Mouse (Mus musculus) layer of hippocampus, postnatal 14 days (tissue): ENCODE data around the gene Kdm4b. TPM values are rescaled to one million over a fixed set of nuclear protein-coding genes. Genes with fewer than 3 reads are reported as not detected.

Experiments used
- DNase-seq, 2 experiments: peaks; one replicate each; pipeline ENCODE4 v3.0.0; 2021 to 2022; ENCODE audit warnings: low spot score in 2 of 2, mixed read lengths in 1 of 2
- total RNA-seq, 2 experiments: library from RNA; stranded (reverse); gene quantifications; 2 replicates each; pipeline ENCODE4 v1.2.3; 2021

Kdm4b gene
- total RNA-seq, 2 experiments from 2014 or later = 79.7 to 84.5 TPM

GRCm38 (mm10) chr17:56296201-56296600 lies 29.7 kb upstream of the Kdm4b start:
- no peak for DNase-seq

DNA sequence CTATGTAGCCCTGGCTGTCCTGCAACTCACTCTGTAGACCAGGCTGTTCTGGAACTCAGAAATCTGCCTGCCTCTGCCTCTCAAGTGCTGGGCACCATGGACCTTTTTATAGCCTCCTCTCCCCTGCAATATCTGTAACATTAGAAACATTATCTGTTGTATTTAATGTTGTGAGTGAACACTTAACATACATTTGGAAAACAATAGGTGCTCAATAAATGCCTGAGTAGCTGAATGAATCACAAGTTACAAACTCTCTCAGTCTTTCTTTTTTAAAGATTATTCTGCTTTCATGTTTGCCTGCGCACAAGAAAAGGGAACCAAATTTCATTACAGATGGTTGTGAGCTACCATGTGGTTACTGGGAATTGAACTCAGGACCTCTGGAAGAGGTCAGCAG lies 27.6 kb upstream of the Kdm4b start:
- no peak for DNase-seq

- DNase-seq = no peak
Measured at GRCm38 (mm10) chr17:56300186-56300585, 25.7 kb upstream of the Kdm4b start, which contains the start of gene Arrdc5. Gene Arrdc5 (minus strand): TSS chr17:56300286.

- no peak for DNase-seq
Measured at GRCm38 (mm10) chr17:56302363-56302996, 23.4 kb upstream of the Kdm4b start.

DNA sequence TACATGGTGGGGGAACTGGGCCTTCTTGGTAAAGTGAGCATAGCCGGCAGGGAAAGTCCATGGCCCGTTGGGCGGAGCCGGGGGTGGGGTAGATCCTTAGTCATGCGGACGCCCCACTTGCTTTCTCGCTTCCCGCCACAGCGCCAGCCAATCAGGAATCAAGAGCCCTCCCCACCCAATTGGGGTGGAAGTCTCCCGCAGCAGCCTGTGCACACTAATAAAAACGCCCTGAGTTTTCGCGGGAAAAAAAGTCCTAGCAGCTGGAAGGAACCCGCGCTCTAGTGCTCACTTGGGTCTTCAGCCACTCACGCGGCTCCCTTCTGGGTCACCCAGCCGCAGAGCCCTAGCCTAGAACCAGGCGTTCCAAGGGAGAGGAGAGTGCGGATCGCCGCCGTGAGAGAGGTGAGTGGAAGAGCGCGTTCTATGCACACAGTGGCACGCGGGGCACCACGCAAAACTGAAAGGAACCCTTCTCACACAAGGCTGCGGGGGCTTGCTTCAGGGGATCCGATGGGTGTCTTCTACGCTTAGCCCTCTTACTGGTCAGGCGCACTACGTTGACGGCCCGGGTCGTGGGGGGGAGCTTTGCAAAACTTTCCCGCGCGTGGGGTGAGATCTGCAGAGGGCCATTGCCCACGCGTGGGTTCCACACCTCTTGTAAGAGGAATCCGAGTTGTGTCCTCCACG lies 22.6 kb upstream of the Kdm4b start, which contains the start of gene Uhrf1:
Gene Uhrf1 (plus strand): TSS at position 162 of the 687 bp plus-strand sequence.
- DNase-seq = no peak

DNA sequence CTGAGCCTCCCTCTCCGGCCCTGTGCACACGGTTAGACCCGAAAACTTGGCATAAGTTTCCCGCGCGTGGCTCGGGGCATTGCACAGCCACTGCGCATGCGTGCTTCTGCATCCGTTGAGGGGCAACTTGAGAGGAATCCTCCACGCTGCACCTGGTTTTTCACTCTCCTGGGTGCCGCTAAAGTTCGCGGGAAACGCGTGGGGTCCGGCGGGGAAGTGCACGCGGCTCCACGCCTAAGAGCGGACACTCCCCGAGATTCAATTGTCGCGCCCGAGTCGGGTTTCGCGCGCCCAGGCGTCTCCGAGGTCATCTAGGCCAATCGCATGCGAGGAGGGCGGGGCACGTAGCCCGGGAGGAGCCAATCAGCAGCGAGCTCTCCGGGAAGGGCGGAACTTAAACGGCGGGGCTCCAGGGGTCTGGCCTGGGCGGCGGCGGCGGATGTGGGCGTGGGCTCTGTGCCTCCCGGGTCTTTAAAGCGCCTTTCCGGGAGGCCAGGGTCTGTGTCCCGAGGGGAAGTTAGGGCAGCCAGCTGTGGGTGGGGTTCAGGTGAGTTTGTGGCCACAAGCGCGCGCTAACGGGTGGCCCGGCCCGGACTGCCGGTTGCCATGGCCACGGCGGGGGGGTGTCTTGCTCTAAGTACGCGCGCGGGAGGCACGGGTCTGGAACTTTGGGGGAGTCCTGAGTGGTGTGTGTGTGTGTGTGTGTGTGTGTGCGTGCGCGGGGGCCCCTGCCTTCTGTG lies 21.8 kb upstream of the Kdm4b start:
- DNase-seq = peak; percentile 91 to 93

DNA sequence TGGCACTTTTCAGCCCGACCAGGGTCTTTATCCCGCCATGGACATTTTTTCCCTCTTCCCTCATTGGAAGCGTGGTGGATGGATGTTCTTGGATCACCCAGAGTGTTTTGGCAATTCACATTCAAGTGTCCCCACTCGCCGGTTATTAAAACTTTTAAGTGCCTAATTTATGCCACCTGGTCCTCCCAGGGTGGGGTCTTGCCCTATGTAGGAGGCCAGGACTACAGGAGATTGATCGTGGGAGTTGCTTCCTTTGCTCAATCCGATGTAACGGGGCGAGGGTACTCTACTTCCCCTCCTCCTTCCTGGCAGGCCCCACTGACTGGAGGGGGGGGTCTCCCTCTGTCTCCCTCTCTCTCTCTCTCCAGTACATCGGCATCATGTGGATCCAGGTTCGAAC lies 21.1 kb upstream of the Kdm4b start:
- no peak for DNase-seq

DNA sequence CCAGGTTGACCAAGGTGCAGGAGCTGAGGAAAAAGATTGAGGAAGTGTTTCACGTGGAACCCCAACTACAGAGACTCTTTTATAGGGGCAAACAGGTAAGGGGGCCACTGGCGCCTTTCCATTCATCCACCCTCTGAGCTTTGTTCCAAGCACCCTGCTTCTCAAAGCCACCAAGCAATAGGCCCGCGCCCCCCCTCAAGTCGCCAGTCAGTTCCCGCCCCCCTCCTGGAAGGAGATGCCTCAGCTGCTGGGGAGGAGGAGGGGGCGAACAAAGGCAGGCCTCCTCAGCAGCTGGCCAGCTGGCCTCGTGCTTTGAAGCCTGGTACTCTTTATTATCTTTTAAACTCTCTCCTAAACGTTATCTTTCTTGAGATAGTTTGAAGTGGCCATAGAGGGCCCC lies 20.7 kb upstream of the Kdm4b start:
- no peak for DNase-seq

DNA sequence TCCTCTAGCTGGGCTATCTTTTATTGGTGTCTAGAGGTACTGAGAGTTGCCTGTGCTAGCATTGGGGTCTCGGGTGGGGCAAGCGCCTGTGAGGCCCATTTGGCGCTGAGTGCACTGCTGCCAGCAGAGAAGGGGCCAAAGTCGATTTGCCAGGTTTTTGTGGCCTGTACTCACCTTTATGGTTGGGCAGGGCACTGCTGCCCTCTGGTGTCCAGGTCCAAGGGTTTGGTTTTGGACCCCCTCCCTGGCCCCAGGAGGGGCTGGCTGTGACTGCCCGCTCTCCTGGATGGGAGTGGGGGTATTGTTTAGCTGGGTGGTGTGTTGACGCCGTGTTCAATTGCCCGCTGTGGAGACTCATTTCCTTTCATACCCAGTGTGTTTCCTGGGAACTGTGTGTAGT lies 20.0 kb upstream of the Kdm4b start:
- no peak for DNase-seq

DNA sequence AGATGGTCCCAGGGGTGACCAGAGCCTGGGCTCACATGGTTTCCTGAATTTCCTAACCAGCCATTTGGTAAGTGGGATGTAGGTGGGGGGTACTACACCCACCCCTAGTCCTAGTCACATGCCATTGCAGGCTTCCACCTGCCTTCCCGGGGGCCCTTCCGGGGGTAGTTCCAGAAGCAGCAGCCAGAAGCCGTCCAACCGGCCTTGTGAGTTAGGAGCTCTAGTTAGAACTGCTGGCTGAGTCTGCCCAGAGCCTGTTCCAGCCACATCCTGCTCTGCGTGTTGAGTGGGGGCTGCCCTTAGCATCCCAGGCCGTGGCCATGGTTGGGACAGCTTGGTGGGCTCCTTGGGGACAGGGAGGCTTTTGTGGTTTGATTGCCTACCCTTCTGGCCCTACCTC lies 17.8 kb upstream of the Kdm4b start:
- no peak for DNase-seq

GRCm38 (mm10) chr17:56309191-56309945 lies 16.5 kb upstream of the Kdm4b start:
- DNase-seq = no peak

- no peak for DNase-seq
Measured at GRCm38 (mm10) chr17:56324419-56324818, 1.4 kb upstream of the Kdm4b start.

- DNase-seq = peak in 1 of 2 experiments; percentile 28
Measured at GRCm38 (mm10) chr17:56326153-56327147, 588 bp downstream of the Kdm4b start.

DNA sequence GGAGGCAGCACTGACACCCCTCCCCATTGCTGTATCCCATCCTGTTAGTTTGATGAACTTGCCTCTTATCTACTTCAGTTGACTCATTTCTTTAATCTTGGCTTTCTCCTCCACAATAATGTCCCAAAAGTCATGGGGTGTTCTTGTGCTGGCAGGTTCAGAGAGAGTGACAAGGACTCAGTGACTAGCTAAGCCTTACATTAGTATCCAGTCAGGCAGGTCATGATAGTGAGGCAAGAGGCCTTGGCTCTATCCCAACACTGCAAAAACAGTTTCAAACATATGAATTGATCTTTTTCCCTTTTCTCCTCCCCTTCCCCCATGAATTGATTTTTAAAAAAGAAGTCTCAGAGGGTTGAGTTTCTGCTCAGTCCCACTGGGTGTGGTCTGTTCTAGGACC lies 3.4 kb downstream of the Kdm4b start:
- no peak for DNase-seq

DNA sequence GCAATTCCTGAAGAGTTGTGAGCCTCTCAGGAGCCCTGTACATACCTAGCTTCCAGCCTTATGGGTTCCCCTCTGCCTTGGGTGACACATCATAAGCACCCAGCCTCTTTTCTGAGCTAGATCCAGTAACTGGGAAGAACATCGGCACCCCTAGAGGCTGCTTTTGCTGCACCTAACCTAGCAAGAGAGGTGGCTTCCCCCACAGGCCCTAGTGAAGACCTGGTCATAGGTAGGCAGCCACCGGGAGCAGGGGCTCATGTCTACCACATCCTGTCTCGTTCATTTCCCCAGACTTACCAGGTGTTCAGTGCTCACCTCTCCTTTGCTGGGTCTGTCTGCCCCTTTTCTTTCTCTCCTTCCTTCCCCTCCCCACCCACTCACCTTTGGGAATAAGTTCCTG lies 4.5 kb downstream of the Kdm4b start:
- DNase-seq = no peak

GRCm38 (mm10) chr17:56331256-56331655 lies 5.4 kb downstream of the Kdm4b start:
- no peak for DNase-seq

DNA sequence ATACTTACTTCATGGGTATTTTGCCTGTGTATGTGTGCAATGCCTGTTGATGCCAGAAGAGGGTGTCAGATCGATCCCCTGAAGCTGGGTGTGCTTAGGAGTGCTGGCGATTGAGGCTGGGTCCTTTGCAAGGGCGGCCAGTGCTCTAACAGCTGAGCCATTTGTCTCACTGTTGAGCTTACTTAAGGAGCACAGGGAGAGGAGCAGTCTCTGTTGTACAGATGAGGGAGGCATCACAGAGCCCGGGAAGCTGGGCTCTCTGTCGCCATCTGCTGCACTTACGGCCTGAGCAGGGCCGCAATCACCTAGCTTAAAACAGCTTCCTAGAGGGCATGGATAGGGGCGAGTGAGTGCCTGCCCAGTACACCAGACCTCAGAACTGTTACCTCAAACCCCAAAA lies 7.1 kb downstream of the Kdm4b start:
- DNase-seq = no peak

GRCm38 (mm10) chr17:56337190-56337589 lies 11.3 kb downstream of the Kdm4b start:
- DNase-seq = peak; percentile 57 to 60

GRCm38 (mm10) chr17:56337791-56338190 lies 11.9 kb downstream of the Kdm4b start:
- DNase-seq = no peak

DNA sequence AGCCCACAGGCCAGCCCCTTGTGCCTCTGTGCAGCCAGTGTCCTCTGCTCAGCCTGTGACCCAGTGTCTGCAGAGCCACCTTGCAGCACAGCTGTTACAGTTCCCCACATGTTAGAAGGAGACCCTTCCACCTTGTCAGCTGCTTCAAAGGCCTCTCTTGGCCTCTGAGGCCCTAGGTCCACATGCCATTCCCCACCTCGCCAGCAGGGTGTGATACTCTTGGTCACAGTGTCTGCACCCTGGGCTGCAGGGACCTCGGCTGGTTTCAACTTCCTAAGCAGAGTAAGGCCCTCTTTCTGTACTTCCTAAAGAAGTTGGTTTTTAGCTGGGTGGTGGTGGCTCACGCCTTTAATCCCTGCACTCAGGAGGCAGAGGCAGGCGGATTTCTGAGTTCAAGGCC lies 13.0 kb downstream of the Kdm4b start:
- no peak for DNase-seq
